Mouse (Mus musculus) cerebellum, adult 9-11 months (tissue): ENCODE results near the gene Ghr.

ENCODE experiments used
- DNase-seq: peaks from one replicate; pipeline ENCODE4 v3.0.0; 2022

The Ghr gene

DNA sequence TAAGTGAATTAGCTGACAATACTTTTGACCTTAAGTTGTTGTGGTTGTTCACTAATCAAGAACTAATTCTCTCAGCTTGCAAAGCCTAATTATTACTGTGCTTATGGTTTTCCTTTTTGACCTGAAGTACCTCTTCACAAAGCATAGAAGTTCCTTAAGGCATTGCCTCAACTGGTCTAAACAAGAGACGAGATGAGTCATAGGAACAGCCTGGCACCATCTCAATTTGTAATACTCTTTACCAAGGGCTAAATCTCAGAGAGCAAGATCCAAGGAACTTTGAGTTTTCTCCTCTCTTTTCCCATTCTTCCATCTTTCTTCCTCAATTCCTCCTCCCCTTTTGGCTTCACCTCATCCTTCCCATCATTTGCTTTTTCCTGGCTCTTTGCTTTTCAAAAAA lies 69.3 kb downstream of the Ghr start:
- DNase-seq: no peak

GRCm38 (mm10) chr15:3512380-3512779 lies 70.9 kb downstream of the Ghr start:
- no peak for DNase-seq

GRCm38 (mm10) chr15:3511639-3512171 lies 71.6 kb downstream of the Ghr start:
- no peak for DNase-seq

- peak; percentile 4 for DNase-seq
Measured at GRCm38 (mm10) chr15:3509089-3509488, 74.2 kb downstream of the Ghr start.

DNA sequence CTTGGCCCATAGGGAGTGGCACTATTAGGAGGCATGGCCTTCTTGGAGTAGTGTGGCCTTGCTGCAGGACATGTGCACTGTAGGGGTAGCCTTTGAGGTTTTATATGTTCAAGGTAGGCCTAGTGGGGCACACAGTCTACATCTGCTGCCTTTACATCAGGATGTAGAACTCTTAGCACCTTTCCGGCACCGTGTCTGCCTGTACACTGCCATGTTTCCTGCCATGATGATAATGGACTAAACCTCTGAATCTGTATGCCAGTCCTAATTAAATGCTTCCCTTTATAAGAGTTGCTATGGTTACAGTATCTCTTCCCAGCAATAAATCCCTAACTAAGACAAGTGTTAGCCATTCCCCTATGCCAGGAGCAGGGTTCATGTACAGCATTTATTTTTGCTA lies 76.0 kb downstream of the Ghr start:
- DNase-seq: no peak

DNA sequence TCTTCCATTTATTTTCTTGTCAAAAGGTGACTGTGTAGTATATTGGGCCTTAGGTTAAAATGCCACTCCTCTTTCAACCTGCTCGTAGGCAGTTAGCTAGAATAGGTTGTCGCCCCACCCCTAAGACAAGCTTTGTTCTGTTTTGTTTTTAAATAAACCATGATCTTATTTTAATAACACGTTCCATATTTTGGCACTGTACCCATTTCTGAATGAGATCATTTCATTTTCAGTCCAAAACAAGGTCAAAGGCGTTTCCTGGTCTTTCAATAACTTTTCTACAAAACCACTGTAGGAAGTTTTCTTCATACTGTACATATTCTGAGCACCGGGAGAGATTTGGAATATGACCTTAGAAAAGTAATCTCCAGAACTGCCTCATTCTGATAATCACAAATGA lies 78.6 kb downstream of the Ghr start:
- DNase-seq: no peak

DNA sequence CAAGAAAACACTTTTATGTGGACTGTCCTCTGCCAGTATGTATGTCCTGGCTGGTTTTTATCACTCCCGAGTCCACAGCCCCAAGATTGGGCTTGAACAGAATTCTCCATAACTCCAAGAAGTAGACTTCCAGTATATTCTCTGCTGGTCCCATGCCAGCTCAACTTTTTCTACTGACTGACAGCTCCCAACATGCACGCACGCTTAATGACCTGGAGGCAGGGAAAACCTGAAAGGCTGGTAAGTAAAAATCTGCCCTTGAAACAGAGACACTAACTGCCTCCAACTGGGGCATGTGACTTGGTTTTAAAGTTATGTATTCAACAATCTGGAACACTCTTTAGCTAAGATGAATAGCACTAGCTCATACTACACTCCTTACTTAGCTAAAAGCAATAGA lies 81.6 kb downstream of the Ghr start:
- no peak for DNase-seq

DNA sequence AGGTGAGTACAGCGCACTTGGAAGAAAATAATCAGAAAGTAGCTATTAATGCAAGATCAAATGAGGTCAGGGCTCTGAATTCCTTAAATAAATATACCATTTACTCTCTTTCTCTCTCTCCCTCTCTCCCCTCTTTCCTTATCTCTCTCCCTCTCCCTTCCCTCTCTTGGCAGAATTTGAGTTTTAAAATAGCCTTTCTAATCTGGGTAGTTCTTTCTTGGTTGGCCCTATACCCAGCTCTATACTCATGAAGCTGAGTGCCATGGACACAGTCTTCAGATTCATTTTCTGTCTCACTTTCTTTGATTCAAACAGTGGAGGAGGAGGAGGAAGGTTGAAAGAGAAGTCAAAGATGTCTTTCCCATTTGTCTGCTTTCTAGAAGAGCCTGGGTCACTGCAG lies 84.3 kb downstream of the Ghr start:
- DNase-seq: no peak

GRCm38 (mm10) chr15:3497946-3498580 lies 85.2 kb downstream of the Ghr start:
- DNase-seq: no peak

GRCm38 (mm10) chr15:3490868-3491267 lies 92.4 kb downstream of the Ghr start:
- no peak for DNase-seq

GRCm38 (mm10) chr15:3490011-3490410 lies 93.3 kb downstream of the Ghr start:
- DNase-seq: no peak

- DNase-seq: no peak
Measured at GRCm38 (mm10) chr15:3489180-3489579, 94.1 kb downstream of the Ghr start.

DNA sequence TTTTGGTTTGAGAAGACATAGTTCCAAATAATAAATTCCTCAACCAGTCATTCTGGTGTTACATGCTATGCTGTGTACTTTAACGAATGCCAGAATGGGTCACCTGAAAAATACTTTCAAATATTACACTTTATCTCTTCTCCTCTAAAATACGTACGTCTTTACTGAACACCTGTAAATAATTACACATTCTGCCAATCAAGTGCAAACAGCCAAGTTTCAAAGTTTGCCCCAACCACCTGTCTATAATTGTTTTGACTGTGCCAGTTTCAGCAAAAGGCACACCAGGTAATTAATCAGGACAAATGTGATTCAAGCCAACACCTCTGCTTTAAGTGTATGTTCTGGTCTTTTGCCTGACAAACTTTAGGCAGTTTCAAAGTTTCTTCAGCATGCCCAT lies 94.7 kb downstream of the Ghr start:
- no peak for DNase-seq

DNA sequence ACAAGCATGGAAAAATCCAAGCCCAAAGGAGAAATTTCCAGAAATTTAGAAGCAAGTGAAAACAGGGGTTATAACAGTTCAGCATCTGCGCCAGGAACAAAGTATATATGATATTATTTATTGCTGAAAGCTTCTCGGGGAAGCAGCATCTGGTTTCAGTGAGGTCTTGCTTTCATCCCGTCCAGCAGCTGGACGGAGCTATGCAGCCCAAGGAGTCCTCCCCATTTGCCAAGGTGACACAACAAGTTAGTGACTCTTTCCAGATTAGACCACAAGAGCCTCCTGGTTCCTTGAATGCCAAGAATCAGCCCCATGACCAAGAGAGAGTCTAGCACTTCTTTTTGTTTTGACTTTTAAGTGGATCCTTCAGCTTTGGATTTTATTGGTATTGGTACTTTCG lies 96.6 kb downstream of the Ghr start:
- no peak for DNase-seq

DNA sequence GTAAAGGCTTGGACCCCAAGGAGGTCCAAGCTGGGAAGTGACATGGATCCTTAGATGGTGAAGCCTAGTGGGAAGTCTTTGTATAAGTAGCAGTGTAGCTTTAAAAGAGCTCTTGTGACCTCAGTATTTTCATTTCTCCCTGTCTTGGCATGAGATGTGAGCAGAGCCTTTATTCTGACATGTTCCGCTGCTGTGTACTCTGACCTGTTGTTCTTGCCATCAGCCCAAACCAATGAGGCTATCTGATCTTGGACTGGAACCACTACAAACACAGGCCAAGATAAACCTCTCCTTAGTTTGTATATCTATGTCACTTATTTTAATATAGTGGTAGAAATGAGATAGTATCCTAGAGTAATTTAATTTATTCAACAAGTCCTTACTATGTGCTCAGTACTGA lies 97.9 kb downstream of the Ghr start:
- no peak for DNase-seq

GRCm38 (mm10) chr15:3483451-3483850 lies 99.8 kb downstream of the Ghr start:
- no peak for DNase-seq

- DNase-seq: no peak
Measured at GRCm38 (mm10) chr15:3469230-3469629, 114.1 kb downstream of the Ghr start.

DNA sequence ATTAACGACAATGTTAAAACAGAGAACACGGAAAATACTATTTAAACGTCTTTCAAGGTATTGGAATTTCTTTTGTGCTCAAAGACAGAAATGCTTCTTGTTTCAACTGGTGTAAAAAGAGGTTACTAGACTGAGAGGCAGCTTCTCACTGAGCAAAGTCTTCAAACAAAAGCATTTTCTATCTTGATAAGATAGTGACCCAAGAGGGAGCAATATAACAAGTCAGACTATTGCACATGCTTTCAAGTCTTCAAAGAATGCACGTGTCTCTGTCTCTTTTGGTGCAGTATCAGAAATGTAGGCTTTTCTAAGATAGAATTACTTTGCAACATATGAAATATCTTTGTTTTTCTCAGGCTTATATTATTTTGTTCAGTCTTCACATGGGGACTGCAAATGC lies 116.7 kb downstream of the Ghr start:
- DNase-seq: no peak

DNA sequence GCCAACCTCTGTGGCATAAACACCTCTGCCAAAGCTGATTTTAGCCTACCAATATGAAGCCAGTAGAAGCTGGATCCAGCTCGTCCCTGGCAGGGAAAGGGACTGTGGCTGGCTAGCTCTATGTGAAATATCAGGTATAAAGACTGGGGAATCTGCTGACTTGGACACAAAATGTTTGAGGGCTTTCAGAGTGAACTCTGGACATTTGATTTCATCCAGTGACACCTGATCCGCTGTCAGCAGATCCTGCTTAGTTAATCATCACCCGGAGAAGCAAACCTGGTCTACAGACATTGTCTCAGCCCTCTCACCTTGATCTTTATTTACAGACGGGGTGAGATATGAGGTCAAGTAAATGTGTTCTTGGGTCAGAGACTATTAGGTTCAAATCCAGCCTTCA lies 118.5 kb downstream of the Ghr start:
- DNase-seq: no peak

DNA sequence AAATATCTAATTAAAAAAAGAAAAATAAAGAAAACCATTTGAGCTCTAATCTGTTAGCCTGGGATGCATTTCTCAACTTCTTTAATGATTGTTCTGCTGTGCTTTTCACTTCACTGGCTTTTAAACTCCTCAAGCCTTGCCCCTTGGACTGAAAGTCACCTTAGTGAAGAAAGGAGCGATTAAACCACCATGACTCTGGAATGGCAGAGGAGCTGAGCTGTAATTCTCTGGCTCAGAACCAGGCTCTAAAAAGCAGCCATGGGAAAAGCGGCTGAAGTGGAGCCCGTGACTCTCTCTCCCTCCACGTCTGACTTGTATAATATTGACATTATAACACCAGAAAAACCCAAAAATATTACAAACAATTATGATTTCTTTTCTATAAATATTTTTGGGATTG lies 126.7 kb downstream of the Ghr start:
- no peak for DNase-seq

DNA sequence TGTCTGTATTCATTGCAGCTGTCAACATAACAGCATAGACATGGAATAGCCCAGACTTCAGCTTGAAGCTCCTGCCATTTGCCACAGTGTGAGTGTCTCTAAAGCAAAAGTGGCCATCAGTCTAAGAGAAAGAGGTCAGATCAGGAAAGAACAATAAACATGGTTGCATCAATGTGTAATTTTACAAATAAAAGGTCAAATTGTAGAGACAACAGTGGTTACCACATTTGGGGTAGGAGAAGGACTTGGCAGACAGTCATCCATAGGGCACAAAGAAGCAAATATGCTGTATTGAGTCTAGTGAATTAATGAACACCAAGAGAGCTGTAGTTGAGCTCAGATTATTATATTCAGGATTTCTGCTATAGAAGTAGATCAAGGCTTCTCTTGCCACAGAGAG lies 127.7 kb downstream of the Ghr start:
- DNase-seq: no peak

DNA sequence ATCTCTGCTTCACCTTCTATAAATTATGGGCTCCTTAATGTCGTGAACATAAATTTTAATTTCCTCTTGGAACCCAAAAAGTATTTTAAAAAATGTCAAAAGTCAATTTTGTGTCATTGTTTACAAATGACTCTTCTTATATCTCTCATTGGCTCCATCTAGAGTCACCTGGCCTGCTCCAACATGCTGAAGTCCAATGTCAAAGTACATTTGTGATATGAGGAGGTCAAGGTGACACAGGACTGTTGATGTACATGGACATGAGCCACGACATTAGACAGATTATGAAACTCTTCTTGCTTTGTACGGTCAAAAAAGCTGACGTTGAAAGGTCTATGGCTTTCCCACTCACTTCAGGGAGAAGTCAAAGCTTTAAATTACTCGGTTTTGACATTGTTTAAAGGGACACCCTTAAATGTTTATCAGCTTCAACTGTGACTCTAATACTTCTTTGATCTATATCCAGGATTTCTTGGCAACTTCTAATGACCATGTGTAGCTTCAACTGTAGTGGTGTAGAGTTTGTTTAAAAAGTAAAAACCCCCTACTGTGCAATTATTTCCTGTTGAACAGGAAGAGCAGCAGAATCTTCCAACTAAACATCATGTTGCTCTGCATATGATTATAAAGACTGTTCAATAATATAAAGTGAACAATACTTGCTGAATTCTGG lies 131.1 kb downstream of the Ghr start:
- DNase-seq: no peak

- DNase-seq: no peak
Measured at GRCm38 (mm10) chr15:3449564-3449963, 133.7 kb downstream of the Ghr start.

DNA sequence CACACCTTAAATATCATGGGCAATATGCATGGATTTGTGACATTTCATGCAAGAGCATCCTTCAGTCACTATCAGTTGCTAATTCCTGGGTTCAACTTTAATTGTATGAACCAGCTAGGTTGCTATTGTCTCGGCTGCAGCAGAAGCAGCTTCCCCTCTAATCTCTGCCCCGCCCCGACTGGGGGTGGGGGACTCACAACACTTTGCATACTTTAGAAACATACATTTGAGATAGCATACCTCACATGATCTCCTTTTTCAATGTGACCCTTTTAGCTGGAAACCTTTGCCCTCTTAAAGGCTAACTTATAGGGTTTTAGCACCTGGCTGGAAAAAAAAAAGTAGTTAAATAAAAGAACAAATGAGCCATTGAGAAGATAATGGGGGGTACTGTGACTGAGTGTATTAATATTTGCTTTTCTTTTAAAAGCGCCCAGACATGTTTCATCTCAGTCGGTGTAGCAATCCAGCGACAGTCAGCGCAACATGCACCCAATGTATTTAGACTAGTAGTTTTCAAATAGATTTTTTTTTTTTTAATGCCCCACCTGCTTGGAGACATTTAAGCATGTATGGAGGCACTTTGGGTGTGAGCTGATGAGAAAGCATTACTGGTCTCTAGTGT lies 137.9 kb downstream of the Ghr start:
- DNase-seq: no peak
